Mouse (Mus musculus) thymus, adult 2 months (tissue): ENCODE results near the gene Eif2ak1. TPM values are rescaled to one million over a fixed set of nuclear protein-coding genes. Genes with fewer than 3 reads are reported as not detected.
A peak's percentile ranks its signal among the peaks of the same experiment; 100 is the strongest.

Experiments used
- DNase-seq: peaks from one replicate; pipeline ENCODE4 v3.0.0; 2021
- H3K27ac ChIP-seq: fragments of 200-500 bp; 2 replicates; pipeline ENCODE4 v1.5.1; 2012; ENCODE audit warnings: low read length, control low read depth; ENCODE audit not compliant: control insufficient read depth, insufficient read depth
- H3K27me3 ChIP-seq: fragments of 200-500 bp; 2 replicates; pipeline ENCODE4 v1.6.1; 2012; ENCODE audit warnings: mild to moderate bottlenecking, low read length, moderate library complexity, mixed read lengths; ENCODE audit not compliant: control insufficient read depth, insufficient read depth
- H3K36me3 ChIP-seq: fragments of 200-500 bp; 2 replicates; pipeline ENCODE4 v1.6.1; 2012; ENCODE audit warnings: mild to moderate bottlenecking, low read length, moderate library complexity; ENCODE audit not compliant: control insufficient read depth, insufficient read depth
- H3K4me1 ChIP-seq: fragments of 200-500 bp; replicated peaks from 2 replicates; pipeline ENCODE4 v1.6.1; 2012; ENCODE audit warnings: low read length; ENCODE audit not compliant: control insufficient read depth, insufficient read depth
- H3K4me3 ChIP-seq: fragments of 200-500 bp; 2 replicates; pipeline ENCODE4 v1.5.1; 2012; ENCODE audit warnings: mild to moderate bottlenecking, low read length, control low read depth, moderate library complexity; ENCODE audit not compliant: control insufficient read depth, insufficient read depth
- CTCF ChIP-seq: fragments of 200-500 bp; IDR thresholded peaks from 2 replicates; pipeline ENCODE4 v1.5.1; 2012; ENCODE audit warnings: mild to moderate bottlenecking, control low read depth, low read length, moderate library complexity, borderline replicate concordance; ENCODE audit not compliant: control insufficient read depth, poor library complexity, insufficient read depth; ENCODE audit errors: extremely low read depth
- POLR2A ChIP-seq: fragments of 200-500 bp; IDR thresholded peaks from 2 replicates; pipeline ENCODE4 v1.6.1; 2012; ENCODE audit warnings: mild to moderate bottlenecking, low read length, control low read depth, moderate library complexity; ENCODE audit not compliant: control insufficient read depth, poor library complexity, insufficient read depth; ENCODE audit errors: extremely low read depth
- WGBS: fragments of 180-500 bp; shearing (Covaris S2); methylation state at CpG from one replicate; pipeline ENCODE4 v1.1.7; 2018; 5-methylcytosine and 5-hydroxymethylcytosine counted together
- polyA plus RNA-seq: library from polyadenylated mRNA; depleted of rRNA; stranded (reverse); fragments of >200 nt; gene quantifications from 2 replicates; pipeline ENCODE4 v1.2.3, GENCODE M21; 2012

Eif2ak1 gene
- polyA plus RNA-seq, 1 experiment, result 22.8 TPM

- TF ChIP-seq POLR2A (no peak), CTCF (no peak)
- H3K27me3 ChIP-seq, result no peaks in the 10 kb centered on the region
- H3K4me3 ChIP-seq, result no peak overlapping the region
- no peak for DNase-seq
- H3K4me1 ChIP-seq, result no peaks in the 10 kb centered on the region
- H3K36me3 ChIP-seq, result peaks cover 28% of the 10 kb centered on the region
- WGBS, result 95% methylated on average over 9 of the region's 9 CpGs
- H3K27ac ChIP-seq, result no peak overlapping the region
Observed at GRCm38 (mm10) chr5:143892255-143892886, 74.8 kb downstream of the Eif2ak1 start.

GRCm38 (mm10) chr5:143893396-143893795 lies 75.8 kb downstream of the Eif2ak1 start:
- Histone ChIP-seq H3K27ac (no peak overlapping the region), H3K4me1 (no peaks in the 10 kb centered on the region), H3K27me3 (no peaks in the 10 kb centered on the region), H3K36me3 (peaks cover 34% of the 10 kb centered on the region), H3K4me3 (no peak overlapping the region)
- TF ChIP-seq POLR2A, result no peak
- TF ChIP-seq CTCF, result no peak
- no peak for DNase-seq
- 19% methylated on average over 5 of the region's 5 CpGs for WGBS

- Histone ChIP-seq H3K4me3 (no peak within 1 kb of the TSS), H3K36me3 (peaks cover 31% of the 10 kb centered on the region), H3K27ac (no peak within 1 kb of the TSS), H3K27me3 (no peaks in the 10 kb centered on the region), H3K4me1 (no peaks in the 10 kb centered on the region)
- TF ChIP-seq CTCF, result no peak
- no peak for TF ChIP-seq POLR2A
- WGBS, result 96% methylated on average over 14 of the region's 14 CpGs
- DNase-seq, result no peak
Observed at GRCm38 (mm10) chr5:143897635-143898330, 80.2 kb downstream of the Eif2ak1 start, which contains the start of gene Ankrd61. Gene Ankrd61 (minus strand): TSS chr5:143897685.

GRCm38 (mm10) chr5:143902111-143902510 lies 84.5 kb downstream of the Eif2ak1 start:
- Histone ChIP-seq H3K36me3 (peaks cover 35% of the 10 kb centered on the region), H3K4me1 (no peaks in the 10 kb centered on the region), H3K27ac (no peak overlapping the region), H3K27me3 (no peaks in the 10 kb centered on the region), H3K4me3 (no peak overlapping the region)
- WGBS, result 92% methylated on average over 3 of the region's 3 CpGs
- TF ChIP-seq CTCF, result no peak
- no peak for TF ChIP-seq POLR2A
- no peak for DNase-seq

GRCm38 (mm10) chr5:143903813-143904212 lies 86.2 kb downstream of the Eif2ak1 start:
- Histone ChIP-seq H3K4me3 (no peak overlapping the region), H3K4me1 (peaks cover 2% of the 10 kb centered on the region), H3K36me3 (peaks cover 19% of the 10 kb centered on the region), H3K27me3 (no peaks in the 10 kb centered on the region), H3K27ac (no peak overlapping the region)
- DNase-seq, result no peak
- WGBS, result 97% methylated on average over 4 of the region's 4 CpGs
- TF ChIP-seq POLR2A, result no peak
- no peak for TF ChIP-seq CTCF

- no peak for TF ChIP-seq CTCF
- no peak for TF ChIP-seq POLR2A
- no peak for DNase-seq
- no peak overlapping the region for H3K27ac ChIP-seq
- H3K36me3 ChIP-seq, result peaks cover 13% of the 10 kb centered on the region
- peaks cover 5% of the 10 kb centered on the region for H3K4me1 ChIP-seq
- H3K4me3 ChIP-seq, result no peak overlapping the region
- 92% methylated on average over 8 of the region's 8 CpGs for WGBS
- no peaks in the 10 kb centered on the region for H3K27me3 ChIP-seq
Observed at GRCm38 (mm10) chr5:143906429-143906828, 88.8 kb downstream of the Eif2ak1 start.

- Histone ChIP-seq H3K4me3 (peak overlapping the region; percentile 81), H3K27ac (no peak overlapping the region), H3K27me3 (no peaks in the 10 kb centered on the region), H3K4me1 (peaks cover 5% of the 10 kb centered on the region), H3K36me3 (no peaks in the 10 kb centered on the region)
- DNase-seq, result no peak
- TF ChIP-seq POLR2A, result no peak
- TF ChIP-seq CTCF, result no peak
- 4% methylated on average over 9 of the region's 9 CpGs for WGBS
Observed at GRCm38 (mm10) chr5:143908926-143909325, 91.3 kb downstream of the Eif2ak1 start.
